ENCODE assay signal across 17 mouse cellular contexts in genomic region chr10:93649127-93649526, GRCm38 (mm10). TPM values are rescaled to one million over a fixed set of nuclear protein-coding genes. Genes with fewer than 3 reads are reported as not detected.
DNase-seq lines count a peak whose midpoint lies in the region; ATAC-seq and TF ChIP-seq lines count a peak whose summit lies in the region.
"Had no signal": no experiment of that assay in that cellular context is flagged by ENCODE, and none has a peak within 500 bp of the region (broad histone marks: within the 10 kb centered on the region; RNA-seq: fewer than 3 reads in every experiment).

No protein-coding gene starts in this region.

- WGBS in hindbrain, embryonic 11.5 days, result 84% methylated on average over 5 of the region's 5 CpGs
- WGBS in hindbrain, embryonic 12.5 days, result 82% methylated on average over 5 of the region's 5 CpGs
- 70% methylated on average over 5 of the region's 5 CpGs for WGBS in lung, embryonic 14.5 days
- 79% methylated on average over 5 of the region's 5 CpGs for WGBS in intestine, embryonic 16.5 days

- no peak overlapping the region for H3K4me3 ChIP-seq in hindbrain, embryonic 11.5 days (ENCODE audit: low read depth, low read length)
- H3K4me3 ChIP-seq in hindbrain, embryonic 12.5 days, result no peak overlapping the region
- H3K4me3 ChIP-seq in lung, embryonic 14.5 days (ENCODE audit: low read depth, low read length), result no peak overlapping the region
- H3K4me3 ChIP-seq in ES-E14 (ENCODE audit: insufficient read depth in 1 of 2, low read depth in 1 of 2, low read length in 2 of 2, poor library complexity in 1 of 2, severe bottlenecking in 1 of 2), result no peak overlapping the region
- no peak overlapping the region for H3K4me3 ChIP-seq in intestine, embryonic 16.5 days (ENCODE audit: low read length)
- H3K4me3 ChIP-seq: embryonic facial prominence, embryonic 15.5 days; liver, embryonic 15.5 days; neural tube, embryonic 13.5 days had no signal

- no peaks in the 10 kb centered on the region for H3K9me3 ChIP-seq in hindbrain, embryonic 11.5 days (ENCODE audit: control insufficient read depth, low read length)
- H3K9me3 ChIP-seq in hindbrain, embryonic 12.5 days (replicated peaks), result no peaks in the 10 kb centered on the region
- no peaks in the 10 kb centered on the region for H3K9me3 ChIP-seq in lung, embryonic 14.5 days (ENCODE audit: low read depth, low read length)
- no peaks in the 10 kb centered on the region for H3K9me3 ChIP-seq in ES-E14 (ENCODE audit: control insufficient read depth, insufficient read depth, low read depth, low read length)
- no peaks in the 10 kb centered on the region for H3K9me3 ChIP-seq in intestine, embryonic 16.5 days (ENCODE audit: control insufficient read depth, low read length)
- H3K9me3 ChIP-seq: embryonic facial prominence, embryonic 15.5 days; liver, embryonic 15.5 days; neural tube, embryonic 13.5 days had no signal

- no peak overlapping the region for H3K27ac ChIP-seq in hindbrain, embryonic 11.5 days (ENCODE audit: low read depth, low read length)
- no peak overlapping the region for H3K27ac ChIP-seq in hindbrain, embryonic 12.5 days
- H3K27ac ChIP-seq in lung, embryonic 14.5 days (ENCODE audit: low read depth), result no peak overlapping the region
- H3K27ac ChIP-seq in ES-E14 (ENCODE audit: insufficient read depth, low read depth, low read length, poor library complexity, severe bottlenecking), result no peak overlapping the region
- no peak overlapping the region for H3K27ac ChIP-seq in intestine, embryonic 16.5 days (ENCODE audit: low read length)
- H3K27ac ChIP-seq: embryonic facial prominence, embryonic 15.5 days; macrophage; neural tube, embryonic 13.5 days had no signal

- H3K27me3 ChIP-seq in hindbrain, embryonic 11.5 days (ENCODE audit: control insufficient read depth, insufficient read depth, low read length), result no peaks in the 10 kb centered on the region
- H3K27me3 ChIP-seq in hindbrain, embryonic 12.5 days, result no peaks in the 10 kb centered on the region
- peaks cover 10% of the 10 kb centered on the region; the same call in 1 of the 2 replicates for H3K27me3 ChIP-seq in lung, embryonic 14.5 days (ENCODE audit: insufficient read depth, low read length)
- H3K27me3 ChIP-seq in intestine, embryonic 16.5 days (replicated peaks; ENCODE audit: control insufficient read depth, insufficient read depth, low read length), result no peaks in the 10 kb centered on the region
- H3K27me3 ChIP-seq: embryonic facial prominence, embryonic 15.5 days; liver, embryonic 15.5 days; neural tube, embryonic 13.5 days had no signal

- peak; percentile 4; the same call in 1 of the 2 replicates for TF ChIP-seq CTCF in lung, embryonic 14.5 days (IDR thresholded peaks at IDR 0.05; ENCODE audit: low read depth)

- no peak overlapping the region for H3K9ac ChIP-seq in hindbrain, embryonic 11.5 days (ENCODE audit: low read depth, low read length)
- no peak overlapping the region for H3K9ac ChIP-seq in hindbrain, embryonic 12.5 days
- no peak overlapping the region for H3K9ac ChIP-seq in lung, embryonic 14.5 days
- H3K9ac ChIP-seq in ES-E14 (ENCODE audit: insufficient read depth, low read depth, low read length, poor library complexity, severe bottlenecking), result no peak overlapping the region
- no peak overlapping the region for H3K9ac ChIP-seq in intestine, embryonic 16.5 days (ENCODE audit: low read depth, low read length)
- H3K9ac ChIP-seq: embryonic facial prominence, embryonic 15.5 days; liver, embryonic 15.5 days; neural tube, embryonic 13.5 days had no signal

- H3K36me3 ChIP-seq in hindbrain, embryonic 11.5 days (ENCODE audit: control insufficient read depth, insufficient read depth, low read length), result no peaks in the 10 kb centered on the region
- peaks cover 33% of the 10 kb centered on the region for H3K36me3 ChIP-seq in hindbrain, embryonic 12.5 days
- H3K36me3 ChIP-seq in lung, embryonic 14.5 days (ENCODE audit: insufficient read depth), result no peaks in the 10 kb centered on the region
- no peaks in the 10 kb centered on the region for H3K36me3 ChIP-seq in ES-E14 (ENCODE audit: control insufficient read depth, insufficient read depth, low read length, poor library complexity, severe bottlenecking)
- no peaks in the 10 kb centered on the region for H3K36me3 ChIP-seq in intestine, embryonic 16.5 days (ENCODE audit: control insufficient read depth, insufficient read depth, low read length)
- H3K36me3 ChIP-seq: embryonic facial prominence, embryonic 15.5 days; liver, embryonic 15.5 days had no signal

- in situ Hi-C loops in ES-E14 (cut with MboI; ENCODE audit: low sequenced_read_pairs in 2 of 2, unreplicated experiment in 2 of 2), result no loop called here

- H3K4me1 ChIP-seq in hindbrain, embryonic 11.5 days (replicated peaks; ENCODE audit: control insufficient read depth, insufficient read depth, low read length), result no peaks in the 10 kb centered on the region
- peaks cover 8% of the 10 kb centered on the region; the same call in 1 of the 2 replicates for H3K4me1 ChIP-seq in hindbrain, embryonic 12.5 days
- H3K4me1 ChIP-seq in lung, embryonic 14.5 days (ENCODE audit: insufficient read depth), result no peaks in the 10 kb centered on the region
- H3K4me1 ChIP-seq in ES-E14 (ENCODE audit: control insufficient read depth in 2 of 2, insufficient read depth in 2 of 2, low read length in 2 of 2, poor library complexity in 1 of 2), result no peaks in the 10 kb centered on the region; a peak in 1 of 4 replicates
- no peaks in the 10 kb centered on the region for H3K4me1 ChIP-seq in intestine, embryonic 16.5 days (ENCODE audit: control insufficient read depth, insufficient read depth, low read length)
- H3K4me1 ChIP-seq: embryonic facial prominence, embryonic 15.5 days had no signal

- H3K4me2 ChIP-seq in hindbrain, embryonic 11.5 days (replicated peaks; ENCODE audit: low read depth, low read length), result no peak overlapping the region
- H3K4me2 ChIP-seq in hindbrain, embryonic 12.5 days (replicated peaks), result no peak overlapping the region
- H3K4me2 ChIP-seq in lung, embryonic 14.5 days, result no peak overlapping the region
- no peak overlapping the region for H3K4me2 ChIP-seq in intestine, embryonic 16.5 days (ENCODE audit: low read depth, low read length)
- H3K4me2 ChIP-seq: embryonic facial prominence, embryonic 15.5 days; liver, embryonic 15.5 days; neural tube, embryonic 13.5 days had no signal

- DNase-seq in hindbrain, embryonic 11.5 days (ENCODE audit: low spot score), result peak; percentile 27
- DNase-seq in lung, embryonic 14.5 days, result peak; percentile 16
- DNase-seq in lung, postnatal 36 days, result no peak
- peak; percentile 11 for DNase-seq in ES-E14 (ENCODE audit: low read depth, low spot score)
- peak; percentile 25 for DNase-seq in ZHBTc4 (ENCODE audit: low read depth, low spot score)
- DNase-seq: adrenal gland, postnatal 10 days; cerebellum, adult 8-10 months; gastrocnemius, postnatal 36 days; heart, postnatal 10 days; kidney, postnatal 14 days; thymus, postnatal 14 days had no signal

- no peak for ATAC-seq in hindbrain, embryonic 11.5 days (ENCODE audit: low FRiP score)
- ATAC-seq in hindbrain, embryonic 12.5 days (ENCODE audit: low FRiP score), result no peak
- no peak for ATAC-seq in lung, embryonic 14.5 days (ENCODE audit: insufficient read depth)
- no peak for ATAC-seq in intestine, embryonic 16.5 days

TF ChIP-seq in ES-E14, 5 proteins besides CTCF, POLR2A, EP300 and RAD21:
- TF ChIP-seq CHD2 (IDR thresholded peaks at IDR 0.05; ENCODE audit: low read depth, low read length), result no peak
- TF ChIP-seq ZNF384 (IDR thresholded peaks at IDR 0.05; ENCODE audit: low read depth, low read length), result no peak
- TF ChIP-seq MAFK (IDR thresholded peaks at IDR 0.05; ENCODE audit: insufficient read depth, low read depth, low read length), result no peak
- TF ChIP-seq ZC3H11A (IDR thresholded peaks at IDR 0.05; ENCODE audit: borderline replicate concordance, low read depth, low read length), result no peak
- TF ChIP-seq HCFC1 (IDR thresholded peaks at IDR 0.05; ENCODE audit: borderline replicate concordance, insufficient read depth, low read length), result no peak
TF ChIP-seq in ES-E14: peak in this region for 0.

RNA-seq across cellular contexts. Expression of gene Ntn4, which starts 8.6 kb away (rescaled TPM):
- 2.3 and 4.3 TPM in 2 replicates for polyA plus RNA-seq in hindbrain, embryonic 11.5 days (2014; fragmentation: Nextera tagmentation; extraction: Ambion mirVana)
- polyA plus RNA-seq in hindbrain, embryonic 12.5 days (2016; fragmentation: Nextera tagmentation; extraction: Ambion mirVana), result 3.2 and 3.4 TPM in 2 replicates
- 0.76 and 0.92 TPM in 2 replicates for polyA plus RNA-seq in lung, embryonic 14.5 days (2014; fragmentation: Nextera tagmentation; extraction: Ambion mirVana)
- total RNA-seq in ES-E14 (2012; rRNA removed), result 0.85 and 1.9 TPM in 2 replicates
- polyA plus RNA-seq in intestine, embryonic 16.5 days (2015; fragmentation: Nextera tagmentation; extraction: Ambion mirVana), result 0.22 and 0.23 TPM in 2 replicates

RNA-seq across cellular contexts. Expression of gene Snrpf, which starts 59.6 kb away (rescaled TPM):
- 135 TPM in 2 replicates for polyA plus RNA-seq in hindbrain, embryonic 11.5 days (2014; fragmentation: Nextera tagmentation; extraction: Ambion mirVana)
- polyA plus RNA-seq in hindbrain, embryonic 12.5 days (2016; fragmentation: Nextera tagmentation; extraction: Ambion mirVana), result 108 and 119 TPM in 2 replicates
- polyA plus RNA-seq in lung, embryonic 14.5 days (2014; fragmentation: Nextera tagmentation; extraction: Ambion mirVana), result 148 and 155 TPM in 2 replicates
- 77.7 and 103 TPM in 2 replicates for total RNA-seq in ES-E14 (2012; rRNA removed)
- polyA plus RNA-seq in intestine, embryonic 16.5 days (2015; fragmentation: Nextera tagmentation; extraction: Ambion mirVana), result 88.2 and 94.6 TPM in 2 replicates
